Mouse (Mus musculus) liver, adult 2 months (tissue): ENCODE measurements around the gene Nfam1.

Experiments
- CTCF ChIP-seq: fragments of 200-500 bp; IDR thresholded peaks from 2 replicates; pipeline ENCODE4 v1.5.1; 2011; ENCODE audit warnings: low read depth, low read length, control low read depth
- POLR2A ChIP-seq: fragments of 200-500 bp; IDR thresholded peaks from 2 replicates; pipeline ENCODE4 v1.6.1; 2011; ENCODE audit warnings: low read length, control low read depth; ENCODE audit not compliant: insufficient read depth; ENCODE audit errors: extremely low read depth

- TF ChIP-seq POLR2A (no peak), CTCF (no peak)
Measured at GRCm38 (mm10) chr15:82989190-82989704, 43.9 kb downstream of the Nfam1 start.
